Mouse (Mus musculus) small intestine, adult 2 months (tissue): ENCODE measurements around the gene Lcn12. TPM values are rescaled to one million over a fixed set of nuclear protein-coding genes. Genes with fewer than 3 reads are reported as not detected.

Experiments
- H3K27ac ChIP-seq: fragments of 200-500 bp; 2 replicates; pipeline ENCODE4 v1.5.1; 2012; ENCODE audit warnings: low read depth, low read length, control low read depth, inconsistent platforms; ENCODE audit not compliant: insufficient read depth
- H3K27me3 ChIP-seq: fragments of 200-500 bp; 2 replicates; pipeline ENCODE4 v1.6.1; 2012; ENCODE audit warnings: mild to moderate bottlenecking, moderate library complexity, low read length, inconsistent platforms; ENCODE audit not compliant: control insufficient read depth, insufficient read depth
- H3K36me3 ChIP-seq: fragments of 200-500 bp; 2 replicates; pipeline ENCODE4 v1.6.1; 2012; ENCODE audit warnings: mild to moderate bottlenecking, low read length, control low read depth, inconsistent platforms; ENCODE audit not compliant: control insufficient read depth, insufficient read depth
- H3K4me1 ChIP-seq: fragments of 200-500 bp; 2 replicates; pipeline ENCODE4 v1.6.1; 2012; ENCODE audit warnings: low read length, inconsistent platforms, mixed read lengths; ENCODE audit not compliant: control insufficient read depth, insufficient read depth, insufficient read length
- H3K4me3 ChIP-seq: fragments of 200-500 bp; 2 replicates; pipeline ENCODE4 v1.5.1; 2012; ENCODE audit warnings: low read depth, mild to moderate bottlenecking, control low read depth, inconsistent platforms, low read length, moderate library complexity
- CTCF ChIP-seq: fragments of 200-500 bp; IDR thresholded peaks from 2 replicates; pipeline ENCODE4 v1.5.1; 2012; ENCODE audit warnings: low read depth, mild to moderate bottlenecking, control low read depth, inconsistent platforms, low read length, moderate library complexity, mixed read lengths; ENCODE audit not compliant: insufficient replicate concordance, insufficient read length; ENCODE audit errors: extremely low read depth
- POLR2A ChIP-seq: fragments of 200-500 bp; IDR thresholded peaks from 2 replicates; pipeline ENCODE4 v1.6.1; 2012; ENCODE audit warnings: low read depth, mild to moderate bottlenecking, control low read depth, inconsistent platforms, low read length, moderate library complexity
- WGBS: fragments of 180-500 bp; shearing (Covaris S2); methylation state at CpG from one replicate; pipeline ENCODE4 v1.1.7; 2018; 5-methylcytosine and 5-hydroxymethylcytosine counted together
- polyA plus RNA-seq: library from polyadenylated mRNA; depleted of rRNA; stranded (reverse); fragments of >200 nt; gene quantifications from 2 replicates; pipeline ENCODE4 v1.2.3, GENCODE M21; 2012; rRNA removed

The Lcn12 gene
- polyA plus RNA-seq, 1 experiment = not detected

GRCm38 (mm10) chr2:25457022-25457896 lies 36.5 kb downstream of the Lcn12 start:
- no peak overlapping the region for H3K4me3 ChIP-seq
- 80% methylated on average over 9 of the region's 9 CpGs for WGBS

GRCm38 (mm10) chr2:25456205-25456953 lies 37.3 kb downstream of the Lcn12 start, which contains the start of gene Clic3:
Gene Clic3, plus strand, starts transcription at chr2:25456838.
- peaks cover 24% of the 10 kb centered on the region for H3K4me1 ChIP-seq
- H3K27ac ChIP-seq = no peak within 1 kb of the TSS
- 28% methylated on average over 14 of the region's 14 CpGs for WGBS
- no peaks in the 10 kb centered on the region for H3K27me3 ChIP-seq
- no peak for TF ChIP-seq CTCF
- no peak for TF ChIP-seq POLR2A
- no peak within 1 kb of the TSS for H3K4me3 ChIP-seq
- 0 out of 2 replicates have a peak, but pooled peaks cover 2% of the 10 kb centered on the region for H3K36me3 ChIP-seq

More at GRCm38 (mm10) chr2:25457022-25457896, 36.5 kb downstream of the Lcn12 start:
- Histone ChIP-seq H3K27ac (no peak overlapping the region), H3K36me3 (0 out of 2 replicates have a peak, but pooled peaks cover 2% of the 10 kb centered on the region), H3K4me1 (peaks cover 26% of the 10 kb centered on the region), H3K27me3 (no peaks in the 10 kb centered on the region)
- no peak for TF ChIP-seq CTCF
- TF ChIP-seq POLR2A = no peak

- Histone ChIP-seq H3K27ac (no peak overlapping the region), H3K27me3 (no peaks in the 10 kb centered on the region), H3K4me3 (no peak overlapping the region), H3K4me1 (peaks cover 15% of the 10 kb centered on the region), H3K36me3 (no peaks in the 10 kb centered on the region)
- 82% methylated on average over 1 of the region's 1 CpGs for WGBS
- no peak for TF ChIP-seq POLR2A
- no peak for TF ChIP-seq CTCF
These were observed 40.8 kb downstream of the Lcn12 start for GRCm38 (mm10) chr2:25452951-25453350.

GRCm38 (mm10) chr2:25450853-25451647 lies 42.7 kb downstream of the Lcn12 start:
- TF ChIP-seq CTCF (no peak), POLR2A (no peak)
- Histone ChIP-seq H3K36me3 (peaks cover 1% of the 10 kb centered on the region; the same call in 1 of the 2 replicates), H3K27me3 (no peaks in the 10 kb centered on the region), H3K4me3 (no peak overlapping the region), H3K4me1 (peaks cover 7% of the 10 kb centered on the region), H3K27ac (peak overlapping the region; percentile 18; the same call in 1 of the 2 replicates)
- 65% methylated on average over 8 of the region's 8 CpGs for WGBS

- Histone ChIP-seq H3K27ac (no peak overlapping the region), H3K36me3 (peaks cover 2% of the 10 kb centered on the region; the same call in 1 of the 2 replicates), H3K4me3 (no peak overlapping the region), H3K4me1 (no peaks in the 10 kb centered on the region; the same call in 1 of the 2 replicates), H3K27me3 (no peaks in the 10 kb centered on the region)
- TF ChIP-seq POLR2A (no peak), CTCF (no peak)
- WGBS = 94% methylated on average over 14 of the region's 14 CpGs
These were observed 51.0 kb downstream of the Lcn12 start for GRCm38 (mm10) chr2:25442682-25443081.

- TF ChIP-seq POLR2A (no peak), CTCF (no peak)
- WGBS = 89% methylated on average over 20 of the region's 20 CpGs
- Histone ChIP-seq H3K27me3 (no peaks in the 10 kb centered on the region), H3K4me1 (peaks cover 6% of the 10 kb centered on the region), H3K27ac (no peak overlapping the region), H3K36me3 (peaks cover 1% of the 10 kb centered on the region; the same call in 1 of the 2 replicates), H3K4me3 (no peak overlapping the region)
These were observed 52.6 kb downstream of the Lcn12 start for GRCm38 (mm10) chr2:25441067-25441466.

Other genes with a start within 250 kb of the Lcn12 start
- 15.3 and 45.8 TPM in 2 replicates for gene AL732309.1, start 247.0 kb downstream of the Lcn12 start, polyA plus RNA-seq
- gene Tmem203, start 238.5 kb downstream of the Lcn12 start, polyA plus RNA-seq = 29.8 and 51.5 TPM in 2 replicates
- 183 and 436 TPM in 2 replicates for gene Tprn, start 231.3 kb downstream of the Lcn12 start, polyA plus RNA-seq
- 40.7 and 55.9 TPM in 2 replicates for gene Ssna1, start 221.5 kb downstream of the Lcn12 start, polyA plus RNA-seq
- gene Anapc2, start 221.4 kb downstream of the Lcn12 start, polyA plus RNA-seq = 31.0 and 71.6 TPM in 2 replicates
- not detected in 2 replicates for gene Tmem210, start 205.8 kb downstream of the Lcn12 start, polyA plus RNA-seq
- 49.7 and 138 TPM in 2 replicates for gene Lrrc26, start 204.0 kb downstream of the Lcn12 start, polyA plus RNA-seq
- gene Grin1, start 174.7 kb downstream of the Lcn12 start, polyA plus RNA-seq = 0.34 and 0.63 TPM in 2 replicates
- gene Man1b1, start 161.6 kb downstream of the Lcn12 start, polyA plus RNA-seq = 11.1 and 20.5 TPM in 2 replicates
- gene Dpp7, start 137.6 kb downstream of the Lcn12 start, polyA plus RNA-seq = 12.5 and 24.4 TPM in 2 replicates
- gene Uap1l1, start 128.2 kb downstream of the Lcn12 start, polyA plus RNA-seq = 130 and 360 TPM in 2 replicates
- 15.4 and 28.8 TPM in 2 replicates for gene Sapcd2, start 121.6 kb downstream of the Lcn12 start, polyA plus RNA-seq
- gene Entpd2, start 98.0 kb downstream of the Lcn12 start, polyA plus RNA-seq = 25.8 and 50.7 TPM in 2 replicates
- 103 and 117 TPM in 2 replicates for gene Npdc1, start 94.6 kb downstream of the Lcn12 start, polyA plus RNA-seq
- 0.68 and 0.76 TPM in 2 replicates for gene Fut7, start 70.6 kb downstream of the Lcn12 start, polyA plus RNA-seq
- gene Abca2, start 65.2 kb downstream of the Lcn12 start, polyA plus RNA-seq = 15.0 and 18.5 TPM in 2 replicates
- 0.38 and 12.0 TPM in 2 replicates for gene Clic3, start 37.1 kb downstream of the Lcn12 start, polyA plus RNA-seq
- 48.6 and 62.7 TPM in 2 replicates for gene Paxx, start 32.8 kb downstream of the Lcn12 start, polyA plus RNA-seq
- gene Ptgds, start 23.9 kb downstream of the Lcn12 start, polyA plus RNA-seq = 0.28 and 0.39 TPM in 2 replicates
- gene Fbxw5, start 6.8 kb upstream of the Lcn12 start, polyA plus RNA-seq = 32.0 and 34.0 TPM in 2 replicates
- 2.1 and 2.2 TPM in 2 replicates for gene C8g, start 7.8 kb upstream of the Lcn12 start, polyA plus RNA-seq
- gene Traf2, start 53.0 kb upstream of the Lcn12 start, polyA plus RNA-seq = 8.2 and 13.7 TPM in 2 replicates
- 209 and 413 TPM in 2 replicates for gene Edf1, start 63.9 kb upstream of the Lcn12 start, polyA plus RNA-seq
- gene Mamdc4, start 80.9 kb upstream of the Lcn12 start, polyA plus RNA-seq = 0.52 and 1.1 TPM in 2 replicates
- 15.8 and 29.7 TPM in 2 replicates for gene Phpt1, start 81.3 kb upstream of the Lcn12 start, polyA plus RNA-seq
- 1.7 and 2.2 TPM in 2 replicates for gene Ajm1, start 87.8 kb upstream of the Lcn12 start, polyA plus RNA-seq
- 35.3 and 47.6 TPM in 2 replicates for gene Rabl6, start 114.6 kb upstream of the Lcn12 start, polyA plus RNA-seq
- gene Ccdc183, start 123.8 kb upstream of the Lcn12 start, polyA plus RNA-seq = not detected in 2 replicates
- 10.0 and 11.7 TPM in 2 replicates for gene Tmem141, start 128.1 kb upstream of the Lcn12 start, polyA plus RNA-seq
- gene Fcna, start 134.1 kb upstream of the Lcn12 start, polyA plus RNA-seq = 0.65 and 1.4 TPM in 2 replicates
- not detected in 2 replicates for gene Lcn8, start 159.2 kb upstream of the Lcn12 start, polyA plus RNA-seq
- not detected in 2 replicates for gene Lcn5, start 164.0 kb upstream of the Lcn12 start, polyA plus RNA-seq
- gene Lcn6, start 182.9 kb upstream of the Lcn12 start, polyA plus RNA-seq = not detected in 2 replicates
- not detected in 2 replicates for gene Lcn10, start 188.8 kb upstream of the Lcn12 start, polyA plus RNA-seq
- not detected in 2 replicates for gene Obp2a, start 206.1 kb upstream of the Lcn12 start, polyA plus RNA-seq
- 22.9 and 28.4 TPM in 2 replicates for gene Bmyc, start 212.8 kb upstream of the Lcn12 start, polyA plus RNA-seq
- not detected in 2 replicates for gene Obp2b, start 243.1 kb upstream of the Lcn12 start, polyA plus RNA-seq